Mouse (Mus musculus): ENCODE data around the gene Akap2. TPM values are rescaled to one million over a fixed set of nuclear protein-coding genes. Genes with fewer than 3 reads are reported as not detected.
A peak's percentile ranks its signal among the peaks of the same experiment; 100 is the strongest.

Gene Akap2
- polyA plus RNA-seq, 1 experiment from 2014 or later: 10.5 TPM

- H3K4me3 ChIP-seq (ENCODE audit: low read depth, low read length): no peak within 1 kb of the TSS
- H3K9me3 ChIP-seq (replicated peaks; ENCODE audit: control insufficient read depth, low read length, poor library complexity, severe bottlenecking): no peaks in the 10 kb centered on the region
- 28% methylated on average over 9 of the region's 9 CpGs for WGBS
- ATAC-seq: no peak
- no peak within 1 kb of the TSS for H3K27ac ChIP-seq (ENCODE audit: low read length)
- H3K27me3 ChIP-seq (ENCODE audit: control insufficient read depth, insufficient read depth, low read depth, low read length): no peaks in the 10 kb centered on the region
- H3K4me2 ChIP-seq (ENCODE audit: low read length): no peak within 1 kb of the TSS
- no peaks in the 10 kb centered on the region for H3K4me1 ChIP-seq (ENCODE audit: control insufficient read depth, insufficient read depth, low read length)
- no peak within 1 kb of the TSS for H3K9ac ChIP-seq (ENCODE audit: low read depth, low read length)
- H3K36me3 ChIP-seq (ENCODE audit: control insufficient read depth, insufficient read depth, low read length): no peaks in the 10 kb centered on the region
These were observed 198.8 kb downstream of the Akap2 start, which contains the start of gene D630039A03Rik for GRCm38 (mm10) chr4:57916201-57916661. Gene D630039A03Rik, minus strand, starts transcription at chr4:57916297.

GRCm38 (mm10) chr4:57916711-57917110 is 199.3 kb downstream of the Akap2 start:
- no peak overlapping the region for H3K27ac ChIP-seq (ENCODE audit: low read length)
- no peak for ATAC-seq
- 80% methylated on average over 4 of the region's 4 CpGs for WGBS

DNA sequence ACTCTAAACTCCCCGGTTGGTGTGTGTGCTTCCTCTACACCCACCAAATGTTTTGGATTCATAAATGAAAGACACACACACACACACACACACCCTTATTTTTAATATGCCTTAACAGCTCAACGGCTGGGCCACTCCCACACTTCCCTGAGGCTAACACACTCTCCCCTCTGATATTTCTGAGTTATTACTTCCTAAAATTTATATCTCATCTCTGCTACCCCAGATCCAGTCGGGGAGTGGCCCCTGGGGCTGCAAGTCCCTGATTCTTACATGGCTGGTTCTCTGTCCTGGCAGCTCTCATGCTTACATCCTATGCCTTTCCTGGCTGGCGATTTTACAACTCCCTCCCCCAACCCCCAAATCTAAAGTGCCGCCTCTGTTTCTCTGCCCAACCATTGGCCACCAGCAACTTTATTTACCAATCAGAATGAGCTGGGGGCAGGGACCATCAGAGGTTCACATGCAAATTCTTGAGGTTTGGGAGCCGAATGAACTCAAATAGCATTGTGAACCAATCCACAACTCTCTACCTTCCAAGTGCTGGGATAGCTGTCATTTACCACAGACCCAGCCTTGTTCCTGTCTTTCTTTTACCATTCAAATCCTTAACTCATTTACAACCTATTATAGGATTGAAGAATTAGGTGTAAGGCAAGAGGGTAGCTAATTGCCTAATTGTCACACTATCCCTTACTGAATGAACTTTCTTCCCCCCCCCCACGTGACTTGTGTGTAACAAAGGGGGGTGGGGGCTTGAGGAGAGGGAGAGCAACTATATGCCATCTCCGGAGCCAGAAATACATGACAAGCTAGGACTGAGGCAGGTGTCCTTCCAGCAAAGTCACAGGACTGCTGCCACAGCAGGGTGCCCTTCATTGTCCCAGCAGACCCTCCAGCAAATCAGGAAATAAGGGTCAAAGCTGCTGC is 202.3 kb downstream of the Akap2 start:
- Histone ChIP-seq H3K9me3 (replicated peaks; ENCODE audit: control insufficient read depth, low read length, poor library complexity, severe bottlenecking) (no peaks in the 10 kb centered on the region), H3K4me2 (ENCODE audit: low read length) (no peak overlapping the region), H3K4me3 (ENCODE audit: low read depth, low read length) (no peak overlapping the region), H3K27ac (ENCODE audit: low read length) (no peak overlapping the region), H3K27me3 (ENCODE audit: control insufficient read depth, insufficient read depth, low read depth, low read length) (no peaks in the 10 kb centered on the region), H3K4me1 (ENCODE audit: control insufficient read depth, insufficient read depth, low read length) (peaks cover 7% of the 10 kb centered on the region), H3K9ac (ENCODE audit: low read depth, low read length) (no peak overlapping the region), H3K36me3 (ENCODE audit: control insufficient read depth, insufficient read depth, low read length) (no peaks in the 10 kb centered on the region)
- ATAC-seq: no peak
- 13% methylated on average over 8 of the region's 8 CpGs for WGBS

More at GRCm38 (mm10) chr4:57916711-57917110, 199.3 kb downstream of the Akap2 start:
- Histone ChIP-seq H3K4me2 (ENCODE audit: low read length) (no peak overlapping the region), H3K9me3 (replicated peaks; ENCODE audit: control insufficient read depth, low read length, poor library complexity, severe bottlenecking) (no peaks in the 10 kb centered on the region), H3K4me3 (ENCODE audit: low read depth, low read length) (no peak overlapping the region), H3K4me1 (ENCODE audit: control insufficient read depth, insufficient read depth, low read length) (no peaks in the 10 kb centered on the region), H3K27me3 (ENCODE audit: control insufficient read depth, insufficient read depth, low read depth, low read length) (no peaks in the 10 kb centered on the region), H3K9ac (ENCODE audit: low read depth, low read length) (no peak overlapping the region), H3K36me3 (ENCODE audit: control insufficient read depth, insufficient read depth, low read length) (no peaks in the 10 kb centered on the region)

DNA sequence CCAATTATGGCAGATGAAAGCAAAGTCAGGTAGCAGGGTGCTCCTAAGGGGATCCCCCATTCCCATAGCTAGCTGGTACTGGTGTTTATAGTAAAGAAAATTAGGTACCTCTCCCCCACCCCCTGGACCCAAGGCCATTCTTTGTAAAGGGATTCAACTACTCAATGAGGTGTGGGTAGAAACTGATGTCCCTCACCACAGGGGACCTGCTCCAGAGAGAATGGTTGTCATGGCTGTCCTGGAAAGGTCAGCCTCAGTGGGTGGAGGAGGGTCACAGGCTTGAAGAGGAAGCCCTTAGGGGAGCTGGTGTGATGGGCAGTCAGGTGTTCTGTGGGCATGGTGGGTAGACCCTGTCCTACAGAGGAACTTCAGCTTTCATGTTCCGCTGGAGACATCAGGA is 203.1 kb downstream of the Akap2 start:
- H3K27me3 ChIP-seq (ENCODE audit: control insufficient read depth, insufficient read depth, low read depth, low read length): no peaks in the 10 kb centered on the region
- 73% methylated on average over 1 of the region's 1 CpGs for WGBS
- no peak overlapping the region for H3K4me2 ChIP-seq (ENCODE audit: low read length)

DNA sequence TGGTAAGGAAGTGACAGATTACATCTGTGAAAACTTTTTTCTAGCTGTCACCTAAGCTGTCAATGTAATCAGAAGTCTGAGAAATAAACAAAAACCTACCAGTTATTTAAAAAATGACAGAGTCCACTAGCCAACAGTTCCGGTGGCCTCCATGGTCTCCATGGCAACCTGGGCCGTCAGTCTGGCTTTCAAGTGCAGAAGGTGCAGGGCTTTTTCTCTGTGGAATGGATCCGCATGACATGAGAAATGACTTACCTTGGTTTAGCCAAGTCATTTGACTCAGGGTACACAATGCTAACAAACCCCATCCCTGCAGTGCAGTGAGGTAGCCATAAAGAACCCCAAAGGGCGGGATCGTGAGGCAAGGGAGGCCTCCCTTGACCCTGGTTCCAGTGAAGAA is 204.7 kb downstream of the Akap2 start:
- 25% methylated on average over 5 of the region's 5 CpGs for WGBS
- Histone ChIP-seq H3K27me3 (ENCODE audit: control insufficient read depth, insufficient read depth, low read depth, low read length) (no peaks in the 10 kb centered on the region), H3K27ac (ENCODE audit: low read length) (no peak overlapping the region), H3K4me1 (ENCODE audit: control insufficient read depth, insufficient read depth, low read length) (peaks cover 7% of the 10 kb centered on the region), H3K4me3 (ENCODE audit: low read depth, low read length) (no peak overlapping the region), H3K36me3 (ENCODE audit: control insufficient read depth, insufficient read depth, low read length) (no peaks in the 10 kb centered on the region), H3K4me2 (ENCODE audit: low read length) (no peak overlapping the region), H3K9ac (ENCODE audit: low read depth, low read length) (0 out of 2 replicates have a peak overlapping the region, but pooled peaks have one; percentile 30), H3K9me3 (replicated peaks; ENCODE audit: control insufficient read depth, low read length, poor library complexity, severe bottlenecking) (no peaks in the 10 kb centered on the region)
- 0 out of 2 replicates have a peak, but pooled peaks have one; percentile 39 for ATAC-seq

More for the DNA sequence above, 203.1 kb downstream of the Akap2 start:
- Histone ChIP-seq H3K9me3 (replicated peaks; ENCODE audit: control insufficient read depth, low read length, poor library complexity, severe bottlenecking) (no peaks in the 10 kb centered on the region), H3K4me3 (ENCODE audit: low read depth, low read length) (no peak overlapping the region), H3K36me3 (ENCODE audit: control insufficient read depth, insufficient read depth, low read length) (no peaks in the 10 kb centered on the region), H3K27ac (ENCODE audit: low read length) (no peak overlapping the region), H3K4me1 (ENCODE audit: control insufficient read depth, insufficient read depth, low read length) (peaks cover 7% of the 10 kb centered on the region), H3K9ac (ENCODE audit: low read depth, low read length) (no peak overlapping the region)
- ATAC-seq: no peak

DNA sequence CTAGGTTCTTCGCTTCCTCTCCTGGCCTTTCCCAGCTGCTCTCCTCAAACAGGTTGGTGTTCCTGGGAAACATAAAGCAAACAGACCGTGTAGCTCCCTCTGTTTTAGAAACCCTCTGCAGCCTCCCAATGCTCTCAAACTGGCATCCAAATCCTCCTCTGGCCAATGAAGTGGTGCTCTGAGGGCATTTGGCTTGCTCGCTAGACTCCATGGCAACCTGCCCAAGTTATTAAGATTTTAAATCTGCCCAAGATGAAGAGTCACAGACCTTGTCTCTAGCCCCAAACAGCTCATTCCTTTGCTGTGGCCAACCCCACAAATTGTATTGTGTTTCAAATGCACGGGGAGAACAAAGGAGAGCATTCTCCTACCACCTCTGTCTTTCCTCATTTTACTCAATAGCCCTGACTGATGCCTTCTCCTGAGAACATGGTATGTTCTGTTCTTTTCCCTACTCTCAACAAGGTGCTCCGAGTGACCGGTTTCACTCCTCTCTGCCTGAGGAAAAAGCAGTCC is 207.2 kb downstream of the Akap2 start:
- Histone ChIP-seq H3K27me3 (ENCODE audit: control insufficient read depth, insufficient read depth, low read depth, low read length) (no peaks in the 10 kb centered on the region), H3K36me3 (ENCODE audit: control insufficient read depth, insufficient read depth, low read length) (no peaks in the 10 kb centered on the region), H3K27ac (ENCODE audit: low read length) (no peak overlapping the region), H3K4me2 (ENCODE audit: low read length) (no peak overlapping the region), H3K9me3 (replicated peaks; ENCODE audit: control insufficient read depth, low read length, poor library complexity, severe bottlenecking) (no peaks in the 10 kb centered on the region), H3K4me3 (ENCODE audit: low read depth, low read length) (no peak overlapping the region), H3K9ac (ENCODE audit: low read depth, low read length) (no peak overlapping the region), H3K4me1 (ENCODE audit: control insufficient read depth, insufficient read depth, low read length) (peaks cover 7% of the 10 kb centered on the region)
- WGBS: 78% methylated on average over 6 of the region's 6 CpGs
- no peak for ATAC-seq

DNA sequence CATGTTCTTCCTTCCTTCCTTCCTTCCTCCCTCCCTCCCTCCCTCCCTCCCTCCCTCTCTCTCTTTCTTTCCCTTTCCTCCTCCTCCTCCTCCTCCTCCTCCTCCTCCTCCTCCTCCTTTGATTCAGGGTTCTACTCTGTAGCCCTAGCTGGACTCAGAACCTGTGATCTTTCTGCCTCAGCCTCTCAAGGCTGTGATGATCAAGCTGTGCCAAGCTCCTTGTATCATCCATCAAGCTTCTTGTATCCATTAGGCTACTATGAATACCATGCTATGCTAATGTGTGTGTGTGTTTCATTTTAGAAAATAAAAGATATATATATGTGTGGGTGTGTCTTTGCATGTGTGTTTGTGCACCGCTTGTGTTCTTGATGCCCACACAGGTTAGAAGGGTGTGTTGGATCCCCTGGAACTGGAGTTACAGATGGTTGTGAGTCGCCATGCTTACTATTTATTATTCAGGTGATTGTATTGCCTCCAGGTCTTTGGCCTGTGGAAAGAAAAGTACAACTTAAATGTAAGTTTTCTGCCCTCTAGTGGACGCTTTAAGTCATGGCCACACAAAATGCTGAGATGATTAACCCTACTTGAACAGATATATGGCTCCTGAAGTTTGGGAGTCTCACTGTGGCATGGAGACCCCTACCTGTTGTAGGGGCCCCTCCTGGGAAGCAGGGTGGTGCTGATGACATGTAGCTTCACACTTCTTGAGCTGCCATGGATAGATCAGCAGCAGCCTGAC is 210.2 kb downstream of the Akap2 start:
- no peak overlapping the region for H3K27ac ChIP-seq (ENCODE audit: low read length)
- no peaks in the 10 kb centered on the region for H3K27me3 ChIP-seq (ENCODE audit: control insufficient read depth, insufficient read depth, low read depth, low read length)
- H3K9ac ChIP-seq (ENCODE audit: low read depth, low read length): no peak overlapping the region
- peaks cover 2% of the 10 kb centered on the region; the same call in 1 of the 2 replicates for H3K4me1 ChIP-seq (ENCODE audit: control insufficient read depth, insufficient read depth, low read length)
- ATAC-seq: peak; percentile 79; the same call in 1 of the 2 replicates
- no peaks in the 10 kb centered on the region for H3K36me3 ChIP-seq (ENCODE audit: control insufficient read depth, insufficient read depth, low read length)
- no peak overlapping the region for H3K4me3 ChIP-seq (ENCODE audit: low read depth, low read length)
- no peak overlapping the region for H3K4me2 ChIP-seq (ENCODE audit: low read length)
- H3K9me3 ChIP-seq (replicated peaks; ENCODE audit: control insufficient read depth, low read length, poor library complexity, severe bottlenecking): no peaks in the 10 kb centered on the region; the same call in 1 of the 2 replicates
- 22% methylated on average over 3 of the region's 3 CpGs for WGBS

- no peaks in the 10 kb centered on the region for H3K36me3 ChIP-seq (ENCODE audit: control insufficient read depth, insufficient read depth, low read length)
- no peak overlapping the region for H3K9ac ChIP-seq (ENCODE audit: low read depth, low read length)
- no peak overlapping the region for H3K27ac ChIP-seq (ENCODE audit: low read length)
- no peak overlapping the region for H3K4me2 ChIP-seq (ENCODE audit: low read length)
- no peaks in the 10 kb centered on the region; the same call in 1 of the 2 replicates for H3K9me3 ChIP-seq (replicated peaks; ENCODE audit: control insufficient read depth, low read length, poor library complexity, severe bottlenecking)
- no peaks in the 10 kb centered on the region for H3K4me1 ChIP-seq (ENCODE audit: control insufficient read depth, insufficient read depth, low read length)
- H3K4me3 ChIP-seq (ENCODE audit: low read depth, low read length): no peak overlapping the region
- WGBS: 82% methylated on average over 5 of the region's 5 CpGs
- ATAC-seq: no peak
- H3K27me3 ChIP-seq (ENCODE audit: control insufficient read depth, insufficient read depth, low read depth, low read length): no peaks in the 10 kb centered on the region
These were observed 213.2 kb downstream of the Akap2 start for GRCm38 (mm10) chr4:57930559-57931170.
